Mouse (Mus musculus) layer of hippocampus, postnatal 36 days (tissue): Measurements from ENCODE around the gene Cys1. TPM values are rescaled to one million over a fixed set of nuclear protein-coding genes. Genes with fewer than 3 reads are reported as not detected.
"Not testable (repeated sequence)": the region's sequence is repeated elsewhere in the genome, so short reads cannot be mapped to it uniquely, and the experiment has no call there.

Experiments
- DNase-seq, 2 experiments: peaks; one replicate each; pipeline ENCODE4 v3.0.0; 2022
- total RNA-seq, 2 experiments: library from RNA; stranded (reverse); gene quantifications; 2 replicates each; pipeline ENCODE4 v1.2.3; 2021

Gene Cys1
- total RNA-seq, 2 experiments from 2014 or later, result 30.9 to 39.8 TPM

DNA sequence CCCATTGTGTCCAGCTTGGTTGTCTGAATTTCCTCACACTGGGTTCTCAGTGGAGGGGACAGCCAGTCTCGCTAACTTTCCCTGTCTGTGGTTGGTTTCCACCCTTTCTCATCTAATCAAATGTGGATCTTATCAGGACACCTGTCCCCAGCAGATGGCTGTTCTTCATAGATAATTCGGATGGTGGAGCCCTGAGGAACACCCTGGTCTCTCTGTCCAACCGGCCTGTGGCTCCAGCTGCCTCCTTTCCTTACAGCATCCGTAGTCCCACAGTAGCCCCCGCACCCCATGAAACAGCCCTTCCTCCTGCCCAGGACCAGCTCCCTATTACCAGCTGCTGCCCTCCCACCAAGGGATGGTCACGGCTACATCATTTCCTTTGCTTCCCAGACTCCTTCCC is 35.7 kb downstream of the Cys1 start:
- no peak for DNase-seq

DNA sequence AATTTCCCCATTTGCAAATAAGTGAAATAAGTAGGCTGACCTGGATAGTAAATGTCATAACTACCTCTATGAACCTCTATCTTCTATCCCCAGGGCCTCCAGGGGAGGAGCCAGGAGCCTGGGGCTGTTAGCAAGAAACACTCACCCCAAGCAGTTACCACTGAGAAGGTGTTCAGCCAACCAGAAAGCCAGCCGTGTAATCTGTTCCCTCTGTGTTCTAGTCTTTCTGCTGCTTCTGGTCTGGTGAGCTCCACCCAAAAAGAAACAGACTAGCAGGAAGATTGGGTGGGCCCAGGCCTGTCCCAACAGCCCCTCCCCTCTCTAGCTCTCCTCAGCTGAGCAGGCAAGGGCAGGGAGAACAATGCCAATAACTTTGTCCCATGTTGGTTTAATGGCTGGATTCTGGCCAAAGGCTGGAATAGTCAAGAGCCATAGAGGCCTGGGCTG is 37.5 kb downstream of the Cys1 start:
- DNase-seq, result no peak

DNA sequence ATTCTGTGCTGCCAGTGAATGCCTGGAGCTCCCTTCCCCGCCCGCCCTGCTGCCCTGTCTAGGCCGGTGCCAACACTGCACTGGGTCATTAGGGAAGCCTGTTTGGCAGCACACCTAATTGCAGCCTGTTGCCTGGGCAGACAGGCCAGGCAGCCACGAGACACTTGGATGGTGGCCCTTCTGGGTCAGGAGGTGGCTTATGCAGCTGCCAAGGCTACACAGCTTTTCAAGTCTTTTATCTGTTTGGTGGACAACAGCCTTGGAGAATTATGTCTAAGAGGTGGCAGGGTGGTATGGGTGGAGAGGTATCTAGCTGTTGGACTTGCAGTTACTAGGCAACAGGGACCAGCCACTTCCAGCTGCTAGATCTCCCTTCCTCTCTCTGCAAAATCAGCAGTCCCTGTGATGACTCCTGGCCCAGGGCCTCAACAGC is 39.2 kb downstream of the Cys1 start:
- DNase-seq, result peak; percentile 67 to 76

DNA sequence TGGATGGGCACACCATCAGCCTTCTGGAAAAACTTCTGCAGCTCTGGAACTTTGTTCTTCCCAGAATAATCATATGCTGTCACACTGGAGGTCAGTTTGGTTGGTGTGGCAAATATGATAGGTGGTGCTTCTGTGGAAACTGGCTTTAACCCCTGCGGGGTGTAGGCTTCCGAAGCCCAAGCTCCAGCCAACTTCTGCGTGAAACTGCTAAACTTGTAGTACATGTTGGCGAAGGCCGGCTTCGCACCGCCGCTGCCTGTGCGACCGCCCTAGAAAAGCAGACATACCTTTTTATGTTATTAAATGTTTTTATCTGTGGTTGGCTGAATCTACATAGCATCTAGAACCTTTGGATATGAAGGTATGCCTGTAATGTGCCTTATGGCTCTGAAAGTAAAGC is 42.8 kb downstream of the Cys1 start:
- not testable (repeated sequence) for DNase-seq

DNA sequence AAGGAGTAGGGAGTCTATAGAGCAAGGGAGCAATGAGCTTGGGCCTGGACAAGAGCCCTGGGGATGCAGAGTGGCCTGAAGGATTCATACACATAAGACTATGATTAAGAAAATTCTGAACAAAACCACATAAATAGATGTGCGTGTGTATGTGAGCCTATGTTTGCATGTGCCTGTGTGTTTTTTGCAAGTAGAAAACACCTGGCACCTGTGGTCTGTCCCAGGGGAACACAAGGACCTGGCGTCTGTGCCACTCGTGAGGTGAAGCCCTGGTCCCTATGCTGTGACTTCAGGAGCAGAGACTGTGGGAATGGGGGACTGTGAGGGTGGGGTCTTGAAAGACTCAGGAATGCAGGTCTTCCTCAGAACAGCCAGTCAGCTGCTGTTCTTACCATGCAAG is 47.0 kb downstream of the Cys1 start:
- DNase-seq, result no peak

DNA sequence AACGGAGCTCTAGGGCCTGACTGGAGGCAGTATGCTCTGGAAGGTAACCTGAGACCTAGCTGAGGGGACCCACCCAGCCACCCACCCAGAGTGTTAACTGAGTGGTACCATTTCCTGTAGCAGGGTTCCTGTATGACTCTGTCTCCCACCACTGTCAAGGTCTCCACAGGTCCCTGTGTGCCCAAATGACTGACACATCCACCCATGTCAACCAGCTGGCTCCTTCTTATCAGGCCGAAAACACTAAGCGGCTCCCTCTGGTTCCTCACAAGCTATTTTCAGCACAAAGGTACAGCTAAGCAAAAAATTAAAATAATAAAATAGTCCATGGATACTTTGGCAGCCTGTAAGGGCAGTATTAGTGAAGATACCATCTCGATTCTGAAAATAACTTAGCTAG is 47.4 kb downstream of the Cys1 start:
- DNase-seq, result no peak

DNA sequence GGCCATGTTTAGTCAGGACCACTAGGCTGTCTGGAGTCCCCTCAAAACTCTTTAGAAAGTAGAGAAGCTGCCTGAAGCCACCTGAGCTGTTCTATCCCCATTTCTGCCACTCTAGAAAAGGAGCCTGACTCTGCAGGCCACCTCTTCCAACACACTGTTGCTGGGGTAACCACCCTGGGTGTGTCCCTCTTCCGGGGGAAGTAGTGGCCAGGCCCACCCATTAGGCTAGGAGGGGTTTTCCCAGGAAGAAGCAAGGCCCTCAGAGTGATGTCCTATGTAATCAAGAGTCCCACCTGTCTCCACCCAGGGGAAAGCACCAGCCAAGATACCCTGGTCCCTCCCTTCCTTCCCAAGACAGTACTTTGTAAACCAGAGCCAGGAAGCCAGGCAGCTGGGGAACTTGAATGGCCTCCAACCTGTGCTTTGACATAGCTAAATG is 47.8 kb downstream of the Cys1 start:
- DNase-seq, result no peak

DNA sequence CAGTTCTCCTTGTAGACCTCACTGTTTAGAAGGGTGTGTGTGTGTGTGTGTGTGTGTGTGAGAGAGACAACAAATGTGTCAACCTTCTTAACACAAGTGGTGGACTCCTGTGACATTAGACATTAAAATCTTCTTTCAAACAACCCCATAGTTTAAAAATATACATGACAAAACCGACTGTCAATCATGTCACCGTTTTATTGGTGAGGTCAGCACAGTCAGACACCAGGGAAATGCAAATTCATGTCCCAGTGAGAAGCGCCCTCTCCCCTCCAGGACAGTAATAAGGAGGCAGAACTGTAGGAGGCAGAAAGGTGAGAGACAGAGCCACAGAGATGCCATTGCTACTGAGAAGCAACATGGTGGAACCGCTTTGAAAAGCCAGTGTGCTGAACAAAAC is 49.2 kb downstream of the Cys1 start:
- no peak for DNase-seq

DNA sequence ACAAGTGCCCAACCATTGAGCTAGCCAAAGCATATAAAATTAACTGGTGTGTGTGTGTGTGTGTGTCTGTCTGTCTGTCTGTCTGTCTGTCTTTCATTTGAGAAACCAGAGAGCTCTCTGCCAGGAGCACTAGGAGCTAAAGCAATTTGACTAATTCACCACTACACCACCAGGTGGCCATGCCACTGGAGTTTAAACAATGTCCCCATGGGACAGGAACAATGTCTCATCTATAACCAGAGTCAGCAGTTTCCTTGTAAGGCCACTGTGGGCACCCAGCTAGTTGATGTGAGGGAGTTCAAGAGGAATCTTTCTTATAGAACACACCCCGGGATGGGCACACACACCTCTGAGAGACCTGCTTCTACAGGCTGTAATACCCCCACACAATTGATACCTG is 51.4 kb downstream of the Cys1 start:
- no peak for DNase-seq

DNA sequence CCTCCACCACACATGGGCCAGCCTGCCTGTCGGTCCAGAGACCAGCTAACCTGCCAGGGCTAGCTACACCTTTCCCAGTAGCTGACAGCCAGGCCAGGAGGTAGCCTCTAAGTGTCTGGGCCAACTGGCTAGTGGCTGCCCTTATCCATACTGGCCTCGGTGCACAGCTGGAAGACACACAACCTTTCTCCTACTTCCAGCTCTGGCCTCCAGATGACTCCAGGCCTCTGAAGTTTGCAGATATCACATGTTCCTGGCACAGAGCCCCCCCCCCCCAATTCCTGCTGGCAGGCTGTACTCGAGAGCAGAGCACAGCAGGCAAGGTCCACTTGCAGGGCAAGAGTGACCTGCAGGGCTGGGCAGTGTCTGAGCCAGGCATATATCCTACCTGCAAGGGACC is 54.4 kb downstream of the Cys1 start:
- no peak for DNase-seq

DNA sequence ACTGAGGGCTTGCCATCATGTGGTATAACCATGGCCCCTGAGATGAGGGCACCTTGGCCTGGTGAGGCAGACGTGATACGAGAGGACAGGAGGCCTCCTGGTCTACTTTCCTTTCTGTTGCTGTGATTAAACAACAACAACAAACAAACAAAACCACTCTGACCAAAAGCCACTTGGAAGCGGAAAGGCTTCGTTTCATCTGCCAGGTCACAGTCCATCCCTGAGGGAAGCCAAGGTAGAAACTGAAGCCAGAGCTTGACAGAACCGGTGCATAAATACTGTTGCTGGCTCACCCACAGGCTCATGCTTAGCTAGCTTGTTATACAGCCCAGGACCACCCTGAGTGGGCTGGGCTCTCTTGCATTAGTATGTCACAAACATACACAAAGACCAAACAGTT is 55.2 kb downstream of the Cys1 start:
- no peak for DNase-seq

DNA sequence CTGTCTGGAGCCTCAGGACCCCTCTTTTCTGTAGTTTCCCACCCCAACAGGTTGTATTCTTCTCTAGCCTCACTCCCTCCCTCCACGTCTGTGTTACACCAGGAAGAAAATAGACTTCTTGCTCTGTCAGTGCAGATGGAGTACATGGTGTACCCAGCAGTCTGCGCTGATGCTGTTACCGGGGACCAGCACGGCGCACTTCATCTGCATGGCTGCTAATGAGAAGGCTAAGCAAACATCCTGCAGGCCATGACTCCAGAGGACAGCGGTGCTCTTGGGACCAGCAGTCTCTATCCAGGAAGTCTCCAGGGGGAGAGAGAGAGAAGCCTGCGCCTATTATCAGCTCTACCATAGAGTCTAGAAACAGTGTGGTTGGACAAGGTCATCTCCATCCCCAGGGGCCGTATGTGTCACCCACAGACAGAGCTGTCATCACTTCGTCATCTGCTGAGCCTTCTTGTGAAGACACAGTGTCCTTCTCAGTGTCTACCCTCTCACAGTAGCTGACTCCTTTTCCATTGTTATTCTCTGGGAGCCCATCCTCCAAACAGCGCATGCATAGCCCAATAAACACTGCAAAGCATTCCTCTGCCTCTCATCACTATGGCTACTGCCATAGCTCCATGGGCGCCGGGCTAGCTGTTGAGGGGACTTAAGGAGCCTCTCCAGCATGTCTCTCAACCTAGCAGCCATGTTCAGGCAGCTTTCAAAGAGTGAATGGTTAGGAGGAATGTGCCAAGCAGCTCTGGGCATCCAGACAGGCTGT is 57.9 kb downstream of the Cys1 start:
- no peak for DNase-seq

DNA sequence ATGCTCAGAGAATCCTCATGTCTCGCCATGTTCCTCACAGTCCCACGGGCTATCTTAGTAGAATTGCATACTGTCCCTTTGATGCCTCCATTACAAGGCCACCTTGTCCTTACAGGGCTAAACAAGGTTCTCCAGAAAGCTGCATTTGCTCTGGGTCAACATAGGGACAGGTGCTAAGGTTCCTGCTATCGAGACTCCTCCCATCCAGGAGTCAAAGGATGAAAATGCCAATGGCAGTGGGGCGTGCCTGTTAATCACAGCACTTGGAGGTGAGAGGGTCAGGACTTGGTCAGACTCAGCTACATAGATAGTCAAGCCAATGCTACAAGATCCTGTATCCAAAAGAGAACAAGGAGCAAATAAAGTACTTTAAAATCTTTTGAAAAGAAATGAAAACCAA is 62.2 kb downstream of the Cys1 start:
- DNase-seq, result no peak

Other genes with a start within 250 kb of the Cys1 start
- 10 to 100 TPM; 29.4 to 31.0 TPM for gene Taf1b, start 183.5 kb downstream of the Cys1 start, total RNA-seq
- gene Grhl1, start 109.5 kb downstream of the Cys1 start, total RNA-seq, result 10 to 100 TPM; 25.1 to 27.7 TPM
- gene Klf11, start 30.5 kb downstream of the Cys1 start, total RNA-seq, result 1 to 10 TPM; 3.4 to 3.9 TPM
- 1 to 10 TPM; 2.5 to 3.1 TPM for gene Rrm2, start 26.4 kb upstream of the Cys1 start, total RNA-seq
- gene Mboat2, start 149.1 kb upstream of the Cys1 start, total RNA-seq, result 10 to 100 TPM; 84.1 to 84.8 TPM